ENCODE assay signal across 8 mouse cellular contexts in genomic region chr12:74824735-74825494, GRCm38 (mm10).
A peak's percentile ranks its signal among the peaks of the same experiment; 100 is the strongest.
DNase-seq lines count a peak whose midpoint lies in the region; TF ChIP-seq lines count a peak whose summit lies in the region.
"Had no signal": no experiment of that assay in that cellular context is flagged by ENCODE, and none has a peak within 500 bp of the region (broad histone marks: within the 10 kb centered on the region; RNA-seq: fewer than 3 reads in every experiment).

No protein-coding gene starts in this region.

- peak; percentile 15 for DNase-seq in urinary bladder, postnatal 25 days (ENCODE audit: low spot score)
- no peak for DNase-seq in urinary bladder, postnatal 10 days (ENCODE audit: low spot score)
- DNase-seq in fibroblast of lung, adult 2 months (ENCODE audit: low read depth): peak; percentile 92
- DNase-seq in heart, postnatal 10 days: peak; percentile 74 to 75
- peak; percentile 18 to 49 for DNase-seq in left cerebral cortex, adult 2 months (ENCODE audit: extremely low spot score in 1 of 2, low spot score in 2 of 2)
- peak; percentile 54 to 70 for DNase-seq in right cerebral cortex, adult 2 months (ENCODE audit: low spot score in 2 of 2)
- no peak for DNase-seq in spleen, adult 12 weeks (ENCODE audit: low spot score)

- TF ChIP-seq CTCF in left cerebral cortex, adult 2 months (IDR thresholded peaks at IDR 0.05): no peak

- no peak overlapping the region for H3K4me3 ChIP-seq in left cerebral cortex, adult 2 months
- H3K4me3 ChIP-seq: limb, embryonic 12.5 days had no signal

- intact Hi-C loops in heart, postnatal 10 days (cut with DNase I): no loop called here
- intact Hi-C loops in left cerebral cortex, adult 2 months (cut with DNase I): no loop called here

- no peak overlapping the region for H3K27ac ChIP-seq in left cerebral cortex, adult 2 months
- H3K27ac ChIP-seq: limb, embryonic 12.5 days had no signal

Comparison
In these comparisons a context has a peak if more than half of its experiments do, and no peak if none do; other contexts are left out.
1. DNase-seq: peak in urinary bladder, postnatal 25 days (single experiment), fibroblast of lung, adult 2 months (single experiment), heart, postnatal 10 days (2 of 2), left cerebral cortex, adult 2 months (2 of 2) and right cerebral cortex, adult 2 months (2 of 2); none in urinary bladder, postnatal 10 days (single experiment) and spleen, adult 12 weeks (single experiment).